Mouse (Mus musculus): ENCODE data around the gene Rab21.

The Rab21 gene

GRCm38 (mm10) chr10:115284170-115284569 is 31.2 kb downstream of the Rab21 start:
- DNase-seq (ENCODE audit: low spot score in 2 of 2), result no peak

- no peak for DNase-seq (ENCODE audit: low spot score in 2 of 2)
Observed at GRCm38 (mm10) chr10:115281381-115281780, 34.0 kb downstream of the Rab21 start.

- no peak for DNase-seq (ENCODE audit: low spot score in 2 of 2)
Observed at GRCm38 (mm10) chr10:115271649-115272048, 43.7 kb downstream of the Rab21 start.

GRCm38 (mm10) chr10:115270612-115271390 is 44.6 kb downstream of the Rab21 start:
- DNase-seq (ENCODE audit: low spot score in 2 of 2), result no peak

- no peak for DNase-seq (ENCODE audit: low spot score in 2 of 2)
Observed at GRCm38 (mm10) chr10:115262926-115263562, 52.4 kb downstream of the Rab21 start.

- DNase-seq (ENCODE audit: low spot score in 2 of 2), result no peak
Observed at GRCm38 (mm10) chr10:115262261-115262660, 53.1 kb downstream of the Rab21 start.

- no peak for DNase-seq (ENCODE audit: low spot score in 2 of 2)
Observed at GRCm38 (mm10) chr10:115261428-115261827, 54.0 kb downstream of the Rab21 start.

GRCm38 (mm10) chr10:115256162-115256561 is 59.2 kb downstream of the Rab21 start:
- no peak for DNase-seq (ENCODE audit: low spot score in 2 of 2)

GRCm38 (mm10) chr10:115253521-115253920 is 61.9 kb downstream of the Rab21 start:
- DNase-seq (ENCODE audit: low spot score in 2 of 2), result no peak

- DNase-seq (ENCODE audit: low spot score in 2 of 2), result peak; percentile 8 to 12
Observed at GRCm38 (mm10) chr10:115252321-115252757, 63.1 kb downstream of the Rab21 start.

GRCm38 (mm10) chr10:115251088-115251934 is 64.1 kb downstream of the Rab21 start, which contains the start of gene Tbc1d15:
TSS of gene Tbc1d15 (minus strand) at chr10:115251467.
- DNase-seq (ENCODE audit: low spot score in 2 of 2), result peak; percentile 96 to 98

- DNase-seq (ENCODE audit: low spot score in 2 of 2), result no peak
Observed at GRCm38 (mm10) chr10:115250235-115251087, 64.9 kb downstream of the Rab21 start.

- DNase-seq (ENCODE audit: low spot score in 2 of 2), result peak in 1 of 2 experiments; percentile 8
Observed at GRCm38 (mm10) chr10:115248041-115248440, 67.4 kb downstream of the Rab21 start.

- DNase-seq (ENCODE audit: low spot score in 2 of 2), result no peak
Observed at GRCm38 (mm10) chr10:115245488-115245887, 69.9 kb downstream of the Rab21 start.

GRCm38 (mm10) chr10:115241082-115241595 is 74.3 kb downstream of the Rab21 start:
- no peak for DNase-seq (ENCODE audit: low spot score in 2 of 2)

GRCm38 (mm10) chr10:115237931-115238330 is 77.5 kb downstream of the Rab21 start:
- no peak for DNase-seq (ENCODE audit: low spot score in 2 of 2)
